Mouse (Mus musculus): Measurements from ENCODE around the gene Lrwd1. TPM values are rescaled to one million over a fixed set of nuclear protein-coding genes. Genes with fewer than 3 reads are reported as not detected.
"Not testable (repeated sequence)": the region's sequence is repeated elsewhere in the genome, so short reads cannot be mapped to it uniquely, and the experiment has no call there.

Lrwd1 gene
- polyA plus RNA-seq, 1 experiment from 2014 or later = 43.2 TPM

DNA sequence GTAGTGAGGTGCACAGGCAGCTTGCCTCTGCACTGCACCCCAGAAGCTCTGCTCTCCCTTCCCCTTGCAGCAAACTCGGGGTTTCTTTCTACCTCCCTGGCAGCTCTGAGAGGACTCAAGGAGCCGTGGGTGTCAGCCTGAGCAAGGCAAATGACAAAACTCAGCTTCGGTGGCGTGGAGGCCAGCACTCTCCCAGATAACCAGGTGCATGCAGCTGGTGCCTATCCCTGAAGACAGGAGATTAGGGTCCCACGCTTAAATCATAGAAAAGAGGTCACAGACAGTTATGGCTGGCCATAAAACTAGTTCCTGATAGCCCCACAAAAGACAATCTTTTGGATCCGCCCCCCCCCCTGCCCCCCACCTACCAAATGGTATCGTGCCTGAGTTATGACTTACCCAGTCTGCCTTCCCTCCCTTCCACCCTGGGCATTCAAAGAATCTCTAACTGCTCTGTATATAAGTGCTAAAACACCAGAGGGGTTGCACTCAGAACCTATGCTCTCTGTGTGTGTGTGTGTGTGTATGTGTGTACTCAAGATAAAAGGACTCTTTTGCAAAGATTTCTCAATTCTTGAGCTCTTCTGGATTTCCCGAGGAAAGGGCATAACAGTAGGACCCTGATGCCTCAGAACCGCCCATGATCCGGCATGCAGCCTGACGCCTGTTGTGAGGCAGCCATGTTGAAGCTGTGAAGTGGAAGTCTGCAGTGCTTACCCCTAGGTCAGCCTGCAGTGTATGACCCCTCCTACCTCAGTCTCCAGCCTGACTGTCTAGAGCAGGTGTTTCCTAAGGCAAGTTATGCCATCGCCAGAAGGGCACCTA, 8.9 kb upstream of the Lrwd1 start:
- Histone ChIP-seq H3K36me3 (ENCODE audit: poor library complexity, severe bottlenecking) (peaks cover 28% of the 10 kb centered on the region), H3K9me3 (replicated peaks) (no peaks in the 10 kb centered on the region), H3K27me3 (no peaks in the 10 kb centered on the region), H3K9ac (no peak overlapping the region), H3K4me2 (no peak overlapping the region), H3K4me1 (no peaks in the 10 kb centered on the region), H3K4me3 (no peak overlapping the region), H3K27ac (no peak overlapping the region)
- WGBS = 84% methylated on average over 12 of the region's 12 CpGs
- no peak for ATAC-seq

DNA sequence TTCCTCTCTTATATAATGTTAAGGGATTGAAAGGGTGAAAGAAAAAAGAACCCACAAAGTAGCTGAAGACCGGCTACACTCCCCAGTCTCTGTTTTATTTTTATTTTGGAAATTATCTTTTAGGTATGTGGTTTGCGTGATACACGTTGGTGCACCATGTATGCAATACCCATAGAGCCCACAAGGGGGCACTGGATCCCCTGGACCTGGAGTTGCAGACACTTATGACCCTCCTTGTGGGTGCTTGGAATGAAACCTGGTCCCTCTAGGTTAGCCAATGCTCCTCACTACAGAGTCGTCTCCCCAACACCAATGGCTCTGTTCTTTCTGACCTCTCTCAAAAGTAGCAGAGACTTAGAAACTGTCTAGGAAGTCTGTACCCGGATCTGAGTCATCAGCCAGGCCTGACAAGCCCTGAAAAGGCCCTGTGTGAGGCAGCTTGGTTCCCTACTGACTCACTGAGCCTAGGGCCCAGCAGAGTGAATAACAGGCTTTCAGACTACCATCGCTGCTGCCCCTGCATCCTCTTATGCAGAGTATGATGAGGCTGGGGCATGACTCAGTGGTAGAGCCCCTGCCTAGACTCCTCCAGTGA, 7.4 kb upstream of the Lrwd1 start:
- Histone ChIP-seq H3K27me3 (no peaks in the 10 kb centered on the region), H3K4me3 (no peak overlapping the region), H3K4me2 (no peak overlapping the region), H3K9me3 (replicated peaks) (no peaks in the 10 kb centered on the region), H3K4me1 (no peaks in the 10 kb centered on the region), H3K27ac (no peak overlapping the region), H3K9ac (no peak overlapping the region), H3K36me3 (ENCODE audit: poor library complexity, severe bottlenecking) (peaks cover 34% of the 10 kb centered on the region)
- WGBS = 90% methylated on average over 6 of the region's 6 CpGs
- no peak for ATAC-seq

DNA sequence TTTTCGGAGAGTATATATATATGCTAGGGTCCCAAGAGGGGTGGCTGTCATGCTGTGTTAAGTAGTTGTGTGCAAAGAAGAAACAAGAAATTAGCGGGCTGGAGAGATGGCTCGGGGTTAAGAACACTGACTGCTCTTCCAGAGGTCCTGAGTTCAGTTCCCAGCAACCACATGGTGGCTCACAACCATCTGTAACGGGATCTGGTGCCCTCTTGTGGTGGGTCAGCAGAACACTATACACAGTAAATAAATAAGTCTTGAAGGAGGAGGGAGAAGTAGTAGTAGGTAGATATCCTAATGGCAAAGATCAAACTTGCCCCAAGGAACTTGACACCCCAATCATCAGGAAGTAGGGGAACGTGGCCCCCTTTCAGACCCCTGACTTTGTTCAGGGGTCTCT, 6.9 kb upstream of the Lrwd1 start:
- Histone ChIP-seq H3K27me3 (no peaks in the 10 kb centered on the region), H3K4me1 (no peaks in the 10 kb centered on the region), H3K27ac (no peak overlapping the region), H3K4me3 (no peak overlapping the region), H3K9ac (no peak overlapping the region), H3K36me3 (ENCODE audit: poor library complexity, severe bottlenecking) (peaks cover 34% of the 10 kb centered on the region), H3K9me3 (replicated peaks) (no peaks in the 10 kb centered on the region), H3K4me2 (no peak overlapping the region)
- 91% methylated on average over 5 of the region's 5 CpGs for WGBS
- ATAC-seq = no peak

DNA sequence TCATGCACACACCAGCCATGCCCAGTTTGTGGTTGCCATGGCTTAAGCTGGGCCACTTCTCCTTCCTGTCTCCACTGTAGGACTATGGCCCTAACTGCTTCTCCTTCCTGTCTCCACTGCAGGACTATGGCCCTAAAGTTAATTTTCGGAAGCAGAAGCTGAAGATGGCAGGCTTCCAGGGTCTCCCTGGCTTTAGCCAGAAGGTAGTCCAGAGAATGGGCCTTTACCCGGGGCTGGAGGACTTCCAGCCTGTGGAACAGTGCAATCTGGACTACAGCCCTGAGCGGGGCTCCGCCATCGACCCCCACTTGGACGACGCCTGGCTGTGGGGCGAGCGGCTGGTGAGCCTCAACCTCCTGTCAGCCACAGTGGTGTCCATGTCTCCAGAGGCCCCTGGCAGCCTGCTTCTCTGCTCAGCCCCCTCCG, 4.2 kb upstream of the Lrwd1 start:
- Histone ChIP-seq H3K4me1 (peaks cover 17% of the 10 kb centered on the region), H3K9me3 (replicated peaks) (no peaks in the 10 kb centered on the region), H3K36me3 (ENCODE audit: poor library complexity, severe bottlenecking) (peaks cover 34% of the 10 kb centered on the region), H3K4me3 (no peak overlapping the region), H3K9ac (no peak overlapping the region), H3K27me3 (no peaks in the 10 kb centered on the region), H3K27ac (no peak overlapping the region), H3K4me2 (no peak overlapping the region)
- ATAC-seq = no peak
- WGBS = 93% methylated on average over 10 of the region's 10 CpGs

DNA sequence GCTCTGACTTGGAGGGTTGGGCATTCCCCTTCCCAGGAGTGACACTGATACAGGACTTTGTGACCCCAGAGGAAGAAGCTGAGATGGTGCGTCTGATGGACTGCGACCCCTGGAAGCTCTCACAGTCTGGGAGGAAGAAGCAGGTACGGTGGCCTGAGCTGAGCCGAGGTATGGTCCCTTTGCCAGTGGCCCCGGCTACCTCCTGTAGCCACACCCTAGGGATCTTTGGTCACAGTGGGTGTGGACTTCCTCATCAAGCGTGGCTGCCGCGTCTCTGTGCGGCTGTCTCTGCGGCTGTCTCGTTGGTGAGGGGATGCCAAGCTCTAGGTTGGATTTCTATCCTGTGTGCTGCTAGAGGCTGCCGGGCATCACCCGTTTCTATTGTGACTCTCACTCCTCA, 3.5 kb upstream of the Lrwd1 start:
- peaks cover 34% of the 10 kb centered on the region for H3K36me3 ChIP-seq (ENCODE audit: poor library complexity, severe bottlenecking)
- no peak overlapping the region for H3K4me2 ChIP-seq
- no peak for ATAC-seq
- H3K27me3 ChIP-seq = no peaks in the 10 kb centered on the region
- H3K27ac ChIP-seq = no peak overlapping the region
- H3K4me1 ChIP-seq = peaks cover 24% of the 10 kb centered on the region
- no peaks in the 10 kb centered on the region for H3K9me3 ChIP-seq (replicated peaks)
- no peak overlapping the region for H3K9ac ChIP-seq
- H3K4me3 ChIP-seq = no peak overlapping the region
- WGBS = 94% methylated on average over 13 of the region's 13 CpGs

DNA sequence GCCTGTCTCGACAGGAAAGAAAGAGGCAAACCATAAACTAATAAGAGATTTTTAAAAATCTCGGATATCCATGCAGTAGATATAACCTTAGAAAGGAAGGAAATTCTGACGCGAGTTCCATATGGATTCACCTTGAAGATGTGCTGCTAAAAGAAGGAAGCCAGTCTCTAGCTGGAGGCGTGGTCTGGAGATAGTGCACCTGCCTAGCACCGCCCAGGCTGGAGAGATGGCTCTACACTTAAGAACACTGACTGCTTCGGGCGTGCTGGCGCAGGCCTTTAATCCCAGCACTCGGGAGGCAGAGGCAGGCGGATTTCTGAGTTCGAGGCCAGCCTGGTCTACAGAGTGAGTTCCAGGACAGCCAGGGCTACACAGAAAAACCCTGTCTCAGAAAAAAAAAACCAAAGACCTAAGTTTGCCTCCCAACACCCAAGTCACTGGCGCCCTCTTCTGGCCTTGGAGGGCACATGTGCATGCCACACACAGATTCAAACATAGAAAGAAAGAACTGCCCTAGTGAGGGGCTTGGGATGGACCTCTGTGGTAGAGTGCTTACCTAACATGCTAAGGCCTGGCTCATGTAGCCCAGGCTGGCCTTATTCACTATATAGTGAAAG, 1.9 kb upstream of the Lrwd1 start:
- no peak overlapping the region for H3K9ac ChIP-seq
- WGBS = 76% methylated on average over 13 of the region's 13 CpGs
- no peaks in the 10 kb centered on the region for H3K27me3 ChIP-seq
- peaks cover 25% of the 10 kb centered on the region for H3K4me1 ChIP-seq
- no peak for ATAC-seq
- H3K4me2 ChIP-seq = no peak overlapping the region
- no peak overlapping the region for H3K4me3 ChIP-seq
- H3K9me3 ChIP-seq (replicated peaks) = no peaks in the 10 kb centered on the region
- peaks cover 49% of the 10 kb centered on the region for H3K36me3 ChIP-seq (ENCODE audit: poor library complexity, severe bottlenecking)
- H3K27ac ChIP-seq = no peak overlapping the region

DNA sequence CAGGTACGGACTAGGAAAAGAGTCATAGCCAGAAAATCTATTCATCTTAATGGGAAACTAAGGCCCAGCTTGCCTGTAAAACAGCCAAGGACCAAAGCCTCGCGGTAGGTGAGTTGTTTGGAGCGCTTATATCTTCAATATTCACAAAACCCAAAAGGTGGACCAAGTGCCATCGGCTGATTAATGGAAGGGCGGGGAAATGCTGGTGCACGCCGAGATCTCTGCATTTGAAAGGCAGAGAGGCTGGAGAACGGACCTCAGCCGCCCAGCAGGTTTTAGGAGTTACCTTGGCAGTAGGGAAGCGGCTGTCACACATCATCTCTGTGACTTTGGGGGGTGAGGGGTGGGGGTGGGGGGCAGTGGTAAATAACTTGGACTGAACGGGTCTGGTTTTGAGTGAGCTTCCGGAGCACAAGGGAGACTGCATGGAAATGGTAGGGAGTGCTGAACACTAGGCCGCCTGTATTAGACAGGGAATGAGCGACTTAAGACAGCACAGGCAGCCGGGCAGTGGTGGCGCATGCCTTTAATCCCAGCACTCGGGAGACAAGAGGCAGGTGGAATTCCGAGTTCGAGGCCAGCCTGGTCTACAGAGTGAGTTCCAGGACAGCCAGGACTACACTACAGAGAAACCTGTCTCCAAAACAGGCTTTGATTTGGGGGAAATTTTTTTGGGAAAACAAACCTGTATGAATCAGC, 567 bp upstream of the Lrwd1 start:
- Histone ChIP-seq H3K4me2 (peak overlapping the region; percentile 81), H3K27ac (no peak overlapping the region), H3K9me3 (replicated peaks) (no peaks in the 10 kb centered on the region), H3K4me1 (peaks cover 25% of the 10 kb centered on the region), H3K36me3 (ENCODE audit: poor library complexity, severe bottlenecking) (peaks cover 50% of the 10 kb centered on the region), H3K9ac (peak overlapping the region; percentile 85), H3K27me3 (no peaks in the 10 kb centered on the region), H3K4me3 (peak overlapping the region; percentile 77)
- ATAC-seq = peak; percentile 6; the same call in 1 of the 2 replicates
- 9% methylated on average over 20 of the region's 20 CpGs for WGBS

DNA sequence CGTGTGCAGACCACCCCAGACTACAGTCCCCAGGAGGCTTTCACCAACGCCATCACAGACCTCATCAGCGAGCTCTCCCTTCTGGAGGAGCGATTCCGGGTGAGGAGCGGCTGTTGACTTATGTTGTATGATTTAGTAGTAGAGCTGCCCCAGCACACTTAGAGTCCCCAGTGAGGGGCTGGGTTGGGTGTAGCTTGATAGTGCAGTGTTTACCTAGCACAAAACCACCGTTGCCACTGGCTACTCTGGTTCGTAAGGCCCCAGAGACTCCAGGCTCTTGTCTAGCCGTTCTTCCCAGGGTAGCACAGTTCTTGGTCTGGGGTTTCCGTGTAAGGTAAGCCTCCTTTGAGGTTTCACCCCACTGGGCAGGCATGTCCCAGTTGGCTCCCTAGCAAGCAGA, 13.7 kb downstream of the Lrwd1 start:
- Histone ChIP-seq H3K9ac (no peak overlapping the region), H3K9me3 (replicated peaks) (no peaks in the 10 kb centered on the region), H3K4me3 (no peak overlapping the region), H3K27ac (no peak overlapping the region), H3K4me2 (no peak overlapping the region), H3K27me3 (no peaks in the 10 kb centered on the region), H3K4me1 (peaks cover 12% of the 10 kb centered on the region), H3K36me3 (ENCODE audit: poor library complexity, severe bottlenecking) (peaks cover 80% of the 10 kb centered on the region)
- ATAC-seq = no peak
- WGBS = 89% methylated on average over 10 of the region's 10 CpGs

DNA sequence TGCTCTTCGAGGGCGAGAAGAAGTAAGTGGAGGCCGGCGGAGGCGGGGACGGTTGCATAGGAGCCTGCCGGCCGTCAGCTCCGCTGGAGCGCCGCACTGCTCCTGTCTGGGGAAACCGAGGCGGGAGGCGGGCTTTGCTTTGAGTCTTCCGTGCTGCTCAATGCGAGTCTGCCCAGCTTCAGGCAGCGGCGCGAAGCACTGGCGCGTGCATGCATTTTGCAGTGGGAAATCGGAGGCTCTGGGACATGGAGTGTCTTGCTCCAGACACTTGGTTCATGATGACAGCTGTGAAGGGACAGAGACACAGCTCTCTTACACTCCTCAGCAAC, 19.1 kb downstream of the Lrwd1 start:
- ATAC-seq = peak; percentile 79
- Histone ChIP-seq H3K27ac (no peak overlapping the region; the same call in 1 of the 2 replicates), H3K36me3 (ENCODE audit: poor library complexity, severe bottlenecking) (peaks cover 27% of the 10 kb centered on the region), H3K4me1 (peaks cover 22% of the 10 kb centered on the region), H3K27me3 (no peaks in the 10 kb centered on the region), H3K9ac (peak overlapping the region; percentile 86), H3K9me3 (replicated peaks) (no peaks in the 10 kb centered on the region), H3K4me3 (peak overlapping the region; percentile 75), H3K4me2 (peak overlapping the region; percentile 88)
- WGBS = under 1% methylated on average over 22 of the region's 22 CpGs

DNA sequence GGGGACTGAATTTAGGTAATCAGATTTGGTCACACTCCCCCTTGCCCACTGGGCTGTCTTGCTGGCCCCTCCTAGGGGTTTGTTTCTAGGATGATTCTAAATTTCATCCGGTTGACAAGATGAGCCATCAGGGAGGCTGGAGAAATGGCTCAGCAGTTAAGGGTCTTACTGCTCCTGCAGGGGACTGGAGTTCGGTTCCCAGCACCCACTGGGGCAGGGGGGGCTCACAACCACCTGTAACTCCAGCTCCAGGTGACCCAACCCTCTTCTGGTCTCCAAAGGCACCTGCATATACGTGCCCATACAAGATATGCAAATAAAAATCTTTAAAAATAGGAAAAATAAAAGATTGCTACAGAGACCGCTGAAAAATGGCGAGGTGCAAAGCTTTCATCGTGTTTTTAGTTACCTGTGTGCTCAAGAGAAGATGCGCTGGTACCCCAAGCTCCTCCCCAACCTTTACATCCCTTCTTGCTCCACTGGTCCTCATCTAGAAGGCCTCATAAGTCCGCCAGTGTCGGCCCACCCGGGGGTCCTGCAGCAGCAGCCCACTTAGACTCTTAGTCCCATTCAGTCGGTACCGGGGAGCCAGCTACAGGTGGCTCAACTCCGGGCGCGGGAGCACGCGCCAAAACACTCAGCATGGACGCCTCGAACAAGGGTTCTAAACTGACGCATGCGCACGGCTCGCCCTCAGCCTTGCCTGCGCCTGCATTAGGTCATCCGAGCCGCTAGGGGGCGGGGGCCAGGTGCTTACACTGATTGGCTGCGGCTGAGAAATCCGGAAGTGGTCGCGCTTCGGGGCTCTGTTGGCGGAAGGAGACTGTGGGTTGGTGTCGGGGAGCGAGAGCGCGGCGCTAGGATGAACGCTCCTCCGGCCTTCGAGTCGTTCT, 19.7 kb downstream of the Lrwd1 start, which contains the start of gene Polr2j:
Polr2j (plus strand) TSS at position 741 of the 893 bp plus-strand sequence.
- Histone ChIP-seq H3K4me2 (peak within 1 kb of the TSS; percentile 88), H3K36me3 (ENCODE audit: poor library complexity, severe bottlenecking) (peaks cover 20% of the 10 kb centered on the region), H3K27ac (peak within 1 kb of the TSS; percentile 19; the same call in 1 of the 2 replicates), H3K9ac (peak within 1 kb of the TSS; percentile 86), H3K9me3 (replicated peaks) (no peaks in the 10 kb centered on the region), H3K27me3 (no peaks in the 10 kb centered on the region), H3K4me3 (peak within 1 kb of the TSS; percentile 75), H3K4me1 (peaks cover 22% of the 10 kb centered on the region)
- 3% methylated on average over 42 of the region's 42 CpGs for WGBS
- ATAC-seq = peak; percentile 97

DNA sequence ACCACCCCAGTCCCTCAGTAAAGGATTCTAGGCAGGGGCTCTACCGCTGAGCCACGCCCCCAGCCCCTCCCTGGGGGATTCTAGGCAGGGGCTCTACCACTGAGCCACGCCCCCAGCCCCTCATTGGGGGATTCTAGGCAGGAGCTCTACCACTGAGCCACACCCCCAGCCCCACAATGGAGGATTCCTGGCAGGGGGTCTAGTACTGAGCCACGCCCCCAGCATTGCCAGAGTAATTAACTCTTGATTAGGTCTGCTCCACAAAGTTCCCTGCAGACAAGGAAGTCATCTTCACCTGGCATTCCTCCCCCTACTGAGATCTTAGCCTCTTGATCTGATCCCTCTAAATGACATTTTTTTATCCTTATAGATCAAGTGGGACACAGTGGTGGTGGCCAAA, 22.3 kb downstream of the Lrwd1 start:
- H3K36me3 ChIP-seq (ENCODE audit: poor library complexity, severe bottlenecking) = not testable (repeated sequence)

More for the DNA sequence above, 22.3 kb downstream of the Lrwd1 start:
- 44% methylated on average over 4 of the region's 4 CpGs for WGBS
- H3K27me3 ChIP-seq; H3K4me3 ChIP-seq; H3K27ac ChIP-seq; ATAC-seq; H3K9me3 ChIP-seq (replicated peaks); H3K9ac ChIP-seq; H3K4me2 ChIP-seq: not testable (repeated sequence)
- H3K4me1 ChIP-seq = peaks cover 22% of the 10 kb centered on the region

All from forebrain, embryonic 13.5 days (tissue).